Mouse (Mus musculus): ENCODE measurements at regions not wholly inside any gene's neighbourhood (a gene's known extent, or its start where the extent isn't known, plus 50 kb on each side); places are given as distances from the start of the nearest gene placed in this dataset.
A peak's percentile ranks its signal among the peaks of the same experiment; 100 is the strongest.

DNA sequence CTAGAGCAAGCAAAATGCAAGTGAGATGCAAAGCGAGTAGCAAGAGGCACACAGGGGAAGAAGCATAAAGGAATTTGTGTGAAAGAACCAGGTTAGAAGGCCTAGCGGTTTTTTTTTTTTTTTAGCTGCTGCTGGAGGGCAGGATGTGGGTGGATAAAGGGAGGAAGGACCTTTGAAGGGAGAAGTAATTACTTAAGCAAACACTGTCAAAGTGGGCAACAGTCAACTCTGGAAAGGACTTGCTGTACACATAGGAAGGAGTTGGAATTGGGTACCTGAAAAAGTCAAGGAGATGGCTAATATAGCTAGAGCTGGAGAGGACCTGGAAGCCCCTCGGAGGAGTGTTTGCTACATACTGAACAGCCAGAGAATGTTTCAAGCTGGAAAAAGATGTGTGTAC is 391.6 kb downstream of the Mllt3 start:
- H3K9me3 ChIP-seq (ENCODE audit: low read length): no peaks in the 10 kb centered on the region
- ATAC-seq (ENCODE audit: low FRiP score) (no peak), DNase-seq (ENCODE audit: low spot score) (no peak)
- WGBS: 86% methylated on average over 3 of the region's 3 CpGs
- no peaks in the 10 kb centered on the region for H3K27me3 ChIP-seq (ENCODE audit: insufficient read depth, low read length)
- no peak overlapping the region for H3K4me2 ChIP-seq (ENCODE audit: low read depth, low read length, poor library complexity, severe bottlenecking)
- no peak for TF ChIP-seq CTCF (IDR thresholded peaks at IDR 0.05)
- no peaks in the 10 kb centered on the region for H3K36me3 ChIP-seq (ENCODE audit: insufficient read depth, low read length)
- no peak overlapping the region for H3K9ac ChIP-seq (replicated peaks; ENCODE audit: low read length, poor library complexity, severe bottlenecking)
- no peak overlapping the region for H3K4me3 ChIP-seq (ENCODE audit: low read depth, low read length)
- H3K4me1 ChIP-seq (ENCODE audit: insufficient read depth, low read length): no peaks in the 10 kb centered on the region
- H3K27ac ChIP-seq (ENCODE audit: low read depth, low read length): no peak overlapping the region

- no peak overlapping the region for H3K4me3 ChIP-seq (ENCODE audit: low read depth, low read length)
- H3K9ac ChIP-seq (replicated peaks; ENCODE audit: low read length, poor library complexity, severe bottlenecking): no peak overlapping the region
- H3K27me3 ChIP-seq (ENCODE audit: insufficient read depth, low read length): no peaks in the 10 kb centered on the region
- H3K9me3 ChIP-seq (ENCODE audit: low read length): no peaks in the 10 kb centered on the region
- H3K36me3 ChIP-seq (ENCODE audit: insufficient read depth, low read length): no peaks in the 10 kb centered on the region
- ATAC-seq (ENCODE audit: low FRiP score) (0 out of 2 replicates have a peak, but pooled peaks have one; percentile 23), DNase-seq (ENCODE audit: low spot score) (no peak)
- H3K4me1 ChIP-seq (ENCODE audit: insufficient read depth, low read length): no peaks in the 10 kb centered on the region
- TF ChIP-seq CTCF (IDR thresholded peaks at IDR 0.05): no peak
- 27% methylated on average over 1 of the region's 1 CpGs for WGBS
- no peak overlapping the region for H3K4me2 ChIP-seq (ENCODE audit: low read depth, low read length, poor library complexity, severe bottlenecking)
- H3K27ac ChIP-seq (ENCODE audit: low read depth, low read length): no peak overlapping the region
Observed at GRCm38 (mm10) chr4:87638380-87638646, 394.9 kb downstream of the Mllt3 start.

GRCm38 (mm10) chr4:87637629-87638379 is 395.4 kb downstream of the Mllt3 start:
- 0 out of 2 replicates have a peak, but pooled peaks have one; percentile 31 for ATAC-seq (ENCODE audit: low FRiP score)
- no peak for TF ChIP-seq CTCF (IDR thresholded peaks at IDR 0.05)
- H3K9ac ChIP-seq (replicated peaks; ENCODE audit: low read length, poor library complexity, severe bottlenecking): no peak overlapping the region
- H3K4me3 ChIP-seq (ENCODE audit: low read depth, low read length): no peak overlapping the region
- 27% methylated on average over 3 of the region's 3 CpGs for WGBS
- H3K27ac ChIP-seq (ENCODE audit: low read depth, low read length): no peak overlapping the region
- no peaks in the 10 kb centered on the region for H3K36me3 ChIP-seq (ENCODE audit: insufficient read depth, low read length)
- H3K4me1 ChIP-seq (ENCODE audit: insufficient read depth, low read length): no peaks in the 10 kb centered on the region
- H3K9me3 ChIP-seq (ENCODE audit: low read length): no peaks in the 10 kb centered on the region
- H3K27me3 ChIP-seq (ENCODE audit: insufficient read depth, low read length): no peaks in the 10 kb centered on the region
- no peak for DNase-seq (ENCODE audit: low spot score)
- no peak overlapping the region for H3K4me2 ChIP-seq (ENCODE audit: low read depth, low read length, poor library complexity, severe bottlenecking)

DNA sequence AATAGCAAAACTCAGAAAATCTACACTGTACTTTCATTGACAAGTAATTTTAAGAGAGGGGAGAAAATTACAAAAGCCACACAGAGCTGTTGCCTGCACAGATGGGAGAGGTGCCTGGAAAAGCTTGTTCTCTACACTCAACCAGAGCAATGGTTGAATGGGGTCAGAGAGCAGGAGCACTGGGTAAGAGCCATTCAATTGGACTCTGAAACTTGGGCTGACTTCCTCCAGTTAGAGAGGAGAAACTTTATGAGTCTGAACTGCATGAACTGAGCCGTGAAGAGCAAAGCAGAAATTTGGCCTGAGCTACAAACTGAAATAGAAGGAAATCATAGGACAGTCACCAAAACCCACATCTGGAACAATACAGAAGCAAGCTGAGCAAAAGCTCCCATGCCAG is 380.8 kb upstream of the Slc24a2 start:
- no peak overlapping the region for H3K9ac ChIP-seq (replicated peaks; ENCODE audit: low read length, poor library complexity, severe bottlenecking)
- DNase-seq (ENCODE audit: low spot score) (no peak), ATAC-seq (ENCODE audit: low FRiP score) (no peak)
- TF ChIP-seq CTCF (IDR thresholded peaks at IDR 0.05): no peak
- no peak overlapping the region for H3K4me3 ChIP-seq (ENCODE audit: low read depth, low read length)
- H3K4me2 ChIP-seq (ENCODE audit: low read depth, low read length, poor library complexity, severe bottlenecking): no peak overlapping the region
- H3K27ac ChIP-seq (ENCODE audit: low read depth, low read length): no peak overlapping the region
- H3K36me3 ChIP-seq (ENCODE audit: insufficient read depth, low read length): no peaks in the 10 kb centered on the region
- H3K27me3 ChIP-seq (ENCODE audit: insufficient read depth, low read length): no peaks in the 10 kb centered on the region
- WGBS: 93% methylated on average over 1 of the region's 1 CpGs
- no peaks in the 10 kb centered on the region for H3K9me3 ChIP-seq (ENCODE audit: low read length)
- no peaks in the 10 kb centered on the region for H3K4me1 ChIP-seq (ENCODE audit: insufficient read depth, low read length)

GRCm38 (mm10) chr4:87593644-87594043 is 363.4 kb upstream of the Slc24a2 start:
- H3K9ac ChIP-seq (replicated peaks; ENCODE audit: low read length, poor library complexity, severe bottlenecking): no peak overlapping the region
- ATAC-seq (ENCODE audit: low FRiP score): no peak
- TF ChIP-seq CTCF (IDR thresholded peaks at IDR 0.05): no peak
- no peaks in the 10 kb centered on the region for H3K27me3 ChIP-seq (ENCODE audit: insufficient read depth, low read length)
- no peak for DNase-seq (ENCODE audit: low spot score)
- no peak overlapping the region for H3K27ac ChIP-seq (ENCODE audit: low read depth, low read length)
- H3K9me3 ChIP-seq (ENCODE audit: low read length): no peaks in the 10 kb centered on the region
- H3K4me1 ChIP-seq (ENCODE audit: insufficient read depth, low read length): no peaks in the 10 kb centered on the region
- WGBS: 84% methylated on average over 3 of the region's 3 CpGs
- no peak overlapping the region for H3K4me3 ChIP-seq (ENCODE audit: low read depth, low read length)
- H3K4me2 ChIP-seq (ENCODE audit: low read depth, low read length, poor library complexity, severe bottlenecking): no peak overlapping the region
- H3K36me3 ChIP-seq (ENCODE audit: insufficient read depth, low read length): no peaks in the 10 kb centered on the region

DNA sequence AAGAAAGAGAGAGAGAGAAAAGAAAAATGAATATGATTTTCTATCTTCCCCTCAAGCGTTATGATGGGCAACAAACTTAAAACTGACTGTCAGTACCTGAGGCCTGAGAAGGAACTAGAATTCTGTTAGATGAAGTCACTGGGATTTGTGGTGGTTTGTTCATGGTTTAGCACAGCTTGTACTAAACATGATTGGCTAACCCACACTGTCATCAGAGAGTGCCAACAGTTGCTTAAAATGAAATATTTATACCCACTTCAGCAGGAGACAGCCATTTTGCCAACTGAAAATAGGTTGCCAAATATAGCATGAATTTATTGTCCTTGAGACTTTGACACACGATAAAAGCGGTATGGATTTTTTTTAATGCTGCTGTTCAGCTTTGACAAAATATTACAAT is 360.5 kb upstream of the Slc24a2 start:
- DNase-seq (ENCODE audit: low spot score) (no peak), ATAC-seq (ENCODE audit: low FRiP score) (no peak)
- no peak for TF ChIP-seq CTCF (IDR thresholded peaks at IDR 0.05)
- Histone ChIP-seq H3K27ac (ENCODE audit: low read depth, low read length) (no peak overlapping the region), H3K9me3 (ENCODE audit: low read length) (no peaks in the 10 kb centered on the region), H3K4me1 (ENCODE audit: insufficient read depth, low read length) (no peaks in the 10 kb centered on the region), H3K9ac (replicated peaks; ENCODE audit: low read length, poor library complexity, severe bottlenecking) (no peak overlapping the region), H3K36me3 (ENCODE audit: insufficient read depth, low read length) (no peaks in the 10 kb centered on the region), H3K4me3 (ENCODE audit: low read depth, low read length) (no peak overlapping the region), H3K4me2 (ENCODE audit: low read depth, low read length, poor library complexity, severe bottlenecking) (no peak overlapping the region), H3K27me3 (ENCODE audit: insufficient read depth, low read length) (no peaks in the 10 kb centered on the region)
- WGBS: 78% methylated on average over 3 of the region's 3 CpGs

Measured in midbrain, postnatal 0 days (tissue).